Mouse (Mus musculus) MEL-GATA-1-ER (cell line): ENCODE data around the gene Spib.

Experiments used
- DNase-seq: peaks from one replicate; pipeline ENCODE4 v3.0.0-alpha.2; 2012; ENCODE audit warnings: low read depth; ENCODE audit errors: extremely low read depth

The Spib gene

GRCm38 (mm10) chr7:44526414-44527154, 5.3 kb downstream of the Spib start:
- no peak for DNase-seq

- no peak for DNase-seq
Observed at GRCm38 (mm10) chr7:44525126-44525832, 6.6 kb downstream of the Spib start.

GRCm38 (mm10) chr7:44524502-44524901, 7.4 kb downstream of the Spib start, which contains the start of gene Mybpc2:
Gene Mybpc2 (minus strand): TSS chr7:44524656.
- DNase-seq: no peak

GRCm38 (mm10) chr7:44523056-44523455, 8.8 kb downstream of the Spib start:
- DNase-seq: no peak

GRCm38 (mm10) chr7:44521710-44522109, 10.2 kb downstream of the Spib start:
- DNase-seq: no peak

- no peak for DNase-seq
Observed at GRCm38 (mm10) chr7:44520990-44521389, 10.9 kb downstream of the Spib start.

GRCm38 (mm10) chr7:44519240-44519913, 12.5 kb downstream of the Spib start:
- DNase-seq: no peak

- no peak for DNase-seq
Observed at GRCm38 (mm10) chr7:44507491-44507890, 24.4 kb downstream of the Spib start.

DNA sequence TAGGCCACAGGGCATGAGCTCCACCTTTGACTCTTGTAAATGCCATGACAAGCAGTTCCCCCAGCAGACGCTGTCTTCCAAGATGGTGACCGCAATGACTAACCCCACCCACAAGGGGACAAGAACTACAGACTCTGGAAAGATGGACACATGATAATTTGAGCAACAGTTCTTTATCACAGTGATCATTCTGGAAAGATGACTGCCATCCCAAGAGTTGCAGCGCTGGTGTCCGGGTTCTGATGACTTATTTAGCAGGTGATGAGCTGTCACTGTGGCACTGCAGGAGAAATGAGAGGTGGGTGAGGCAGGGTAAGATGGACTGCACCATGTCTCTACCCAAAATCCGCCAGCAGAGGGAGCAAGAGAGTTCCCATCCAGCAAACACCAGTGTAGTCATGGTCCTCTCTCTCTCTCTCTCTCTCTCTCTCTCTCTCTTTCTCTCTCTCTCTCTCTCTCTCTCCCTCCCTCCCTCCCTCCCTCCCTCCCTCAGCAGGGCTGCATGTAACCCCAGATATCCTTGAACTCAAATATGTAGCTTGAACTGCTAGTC, 30.2 kb downstream of the Spib start:
- peak; percentile 62 for DNase-seq

GRCm38 (mm10) chr7:44500046-44500445, 31.8 kb downstream of the Spib start:
- DNase-seq: no peak

GRCm38 (mm10) chr7:44498922-44499321, 32.9 kb downstream of the Spib start:
- no peak for DNase-seq

- no peak for DNase-seq
Observed at GRCm38 (mm10) chr7:44497361-44498055, 34.4 kb downstream of the Spib start.

GRCm38 (mm10) chr7:44496771-44497109, 35.1 kb downstream of the Spib start:
- no peak for DNase-seq

GRCm38 (mm10) chr7:44495992-44496770, 35.7 kb downstream of the Spib start, which contains the start of the genes Emc10 and Fam71e1:
Gene Emc10 (minus strand): TSS chr7:44496529.
Gene Fam71e1 (plus strand): TSS chr7:44496581.
- DNase-seq: peak; percentile 99

- DNase-seq: no peak
Observed at GRCm38 (mm10) chr7:44495086-44495485, 36.8 kb downstream of the Spib start.

DNA sequence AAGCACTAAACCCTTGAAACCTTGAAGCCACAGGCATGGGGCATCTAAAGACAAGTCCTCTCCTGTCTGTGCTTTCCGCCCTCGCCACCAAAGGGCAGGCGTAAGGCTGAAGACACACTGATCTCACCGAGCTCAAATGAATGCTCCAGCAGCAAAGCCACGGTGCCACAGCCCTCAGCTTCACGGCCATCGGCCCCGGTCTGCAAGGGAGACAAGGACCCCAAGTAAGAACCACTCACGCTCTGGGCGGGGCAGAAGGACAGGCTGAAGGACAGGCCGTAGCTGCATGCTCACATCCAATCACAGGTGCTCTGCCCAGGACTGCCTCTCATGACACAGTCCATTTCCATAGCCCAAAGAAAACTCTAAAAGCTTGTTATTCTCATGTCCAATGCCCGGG, 37.2 kb downstream of the Spib start:
- DNase-seq: no peak

- no peak for DNase-seq
Observed at GRCm38 (mm10) chr7:44492166-44492826, 39.6 kb downstream of the Spib start.

GRCm38 (mm10) chr7:44491391-44491790, 40.5 kb downstream of the Spib start:
- no peak for DNase-seq

- DNase-seq: no peak
Observed at GRCm38 (mm10) chr7:44490281-44490680, 41.6 kb downstream of the Spib start.

DNA sequence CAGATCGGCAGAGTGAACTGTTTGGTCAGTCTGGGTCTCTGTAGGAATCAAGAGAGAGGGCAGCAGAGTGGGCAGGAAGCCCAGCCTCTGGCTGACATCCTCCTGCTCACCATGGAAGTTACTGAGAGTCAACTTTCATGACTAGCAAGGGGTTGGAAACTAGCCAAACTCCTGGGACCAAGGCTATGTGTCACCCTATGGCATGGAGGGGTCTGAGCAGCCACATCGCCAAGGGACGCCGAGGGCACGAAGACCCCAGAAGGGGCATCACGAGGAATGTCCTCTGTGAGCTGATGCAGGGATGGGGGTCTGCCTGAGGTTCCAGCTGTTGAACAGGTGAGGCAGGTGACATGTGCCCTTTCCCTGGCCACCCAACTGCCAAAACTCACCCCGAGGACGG, 43.3 kb downstream of the Spib start:
- DNase-seq: no peak
